Comparison of ENCODE assay signal across 19 mouse cellular contexts in genomic region chr7:137240481-137240880, GRCm38 (mm10).
DNase-seq lines count a peak whose midpoint lies in the region; ATAC-seq and TF ChIP-seq lines count a peak whose summit lies in the region.
"Had no signal": no experiment of that assay in that cellular context is flagged by ENCODE, and none has a peak within 500 bp of the region (broad histone marks: within the 10 kb centered on the region; RNA-seq: fewer than 3 reads in every experiment).

No protein-coding gene starts in this region.

- H3K9ac ChIP-seq in midbrain, embryonic 15.5 days: no peak overlapping the region
- no peak overlapping the region for H3K9ac ChIP-seq in midbrain, postnatal 0 days (replicated peaks; ENCODE audit: low read length, poor library complexity, severe bottlenecking)
- H3K9ac ChIP-seq in hindbrain, embryonic 16.5 days (ENCODE audit: low read depth, low read length): no peak overlapping the region
- H3K9ac ChIP-seq in forebrain, embryonic 12.5 days: no peak overlapping the region
- H3K9ac ChIP-seq: embryonic facial prominence, embryonic 15.5 days; forebrain, embryonic 15.5 days; intestine, embryonic 15.5 days had no signal

- H3K4me2 ChIP-seq in midbrain, embryonic 15.5 days: no peak overlapping the region
- no peak overlapping the region for H3K4me2 ChIP-seq in midbrain, postnatal 0 days (ENCODE audit: low read depth, low read length, poor library complexity, severe bottlenecking)
- H3K4me2 ChIP-seq in hindbrain, embryonic 16.5 days (ENCODE audit: low read length): no peak overlapping the region
- H3K4me2 ChIP-seq in forebrain, embryonic 12.5 days: no peak overlapping the region
- H3K4me2 ChIP-seq: embryonic facial prominence, embryonic 15.5 days; forebrain, embryonic 15.5 days; intestine, embryonic 15.5 days had no signal

- peak overlapping the region; percentile 14 for H3K27ac ChIP-seq in midbrain, embryonic 15.5 days
- no peak overlapping the region for H3K27ac ChIP-seq in midbrain, postnatal 0 days (ENCODE audit: low read depth, low read length)
- peak overlapping the region; percentile 45 for H3K27ac ChIP-seq in hindbrain, embryonic 16.5 days (ENCODE audit: low read depth, low read length)
- H3K27ac ChIP-seq in forebrain, embryonic 12.5 days: no peak overlapping the region
- H3K27ac ChIP-seq: forebrain, embryonic 15.5 days; heart, embryonic 10.5 days; intestine, embryonic 15.5 days; macrophage had no signal

- H3K4me3 ChIP-seq in midbrain, embryonic 15.5 days: no peak overlapping the region
- no peak overlapping the region for H3K4me3 ChIP-seq in midbrain, postnatal 0 days (ENCODE audit: low read depth, low read length)
- no peak overlapping the region for H3K4me3 ChIP-seq in hindbrain, embryonic 16.5 days (ENCODE audit: low read length)
- H3K4me3 ChIP-seq in forebrain, embryonic 12.5 days (replicated peaks): no peak overlapping the region
- H3K4me3 ChIP-seq: embryonic facial prominence, embryonic 15.5 days; forebrain, embryonic 15.5 days; heart, embryonic 10.5 days; intestine, embryonic 15.5 days had no signal

- no peak for TF ChIP-seq CTCF in midbrain, postnatal 0 days (IDR thresholded peaks at IDR 0.05)

- 86% methylated on average over 8 of the region's 8 CpGs for WGBS in midbrain, embryonic 15.5 days
- 91% methylated on average over 8 of the region's 8 CpGs for WGBS in midbrain, postnatal 0 days
- 84% methylated on average over 8 of the region's 8 CpGs for WGBS in hindbrain, embryonic 16.5 days
- 86% methylated on average over 8 of the region's 8 CpGs for WGBS in forebrain, embryonic 12.5 days

- no peaks in the 10 kb centered on the region for H3K9me3 ChIP-seq in midbrain, embryonic 15.5 days
- no peaks in the 10 kb centered on the region for H3K9me3 ChIP-seq in midbrain, postnatal 0 days (ENCODE audit: low read length)
- H3K9me3 ChIP-seq in hindbrain, embryonic 16.5 days (ENCODE audit: control insufficient read depth, low read length): no peaks in the 10 kb centered on the region
- H3K9me3 ChIP-seq in forebrain, embryonic 12.5 days: no peaks in the 10 kb centered on the region
- H3K9me3 ChIP-seq: embryonic facial prominence, embryonic 15.5 days; forebrain, embryonic 15.5 days; heart, embryonic 10.5 days; intestine, embryonic 15.5 days had no signal

- no peaks in the 10 kb centered on the region for H3K27me3 ChIP-seq in midbrain, embryonic 15.5 days (replicated peaks)
- no peaks in the 10 kb centered on the region for H3K27me3 ChIP-seq in midbrain, postnatal 0 days (ENCODE audit: insufficient read depth, low read length)
- no peaks in the 10 kb centered on the region for H3K27me3 ChIP-seq in hindbrain, embryonic 16.5 days (replicated peaks; ENCODE audit: control insufficient read depth, insufficient read depth, low read length)
- H3K27me3 ChIP-seq in forebrain, embryonic 12.5 days: peaks cover 86% of the 10 kb centered on the region

- H3K36me3 ChIP-seq in midbrain, embryonic 15.5 days (replicated peaks): no peaks in the 10 kb centered on the region
- no peaks in the 10 kb centered on the region for H3K36me3 ChIP-seq in midbrain, postnatal 0 days (ENCODE audit: insufficient read depth, low read length)
- H3K36me3 ChIP-seq in hindbrain, embryonic 16.5 days (ENCODE audit: control insufficient read depth, insufficient read depth, low read length): no peaks in the 10 kb centered on the region
- H3K36me3 ChIP-seq in forebrain, embryonic 12.5 days (replicated peaks): no peaks in the 10 kb centered on the region
- H3K36me3 ChIP-seq: embryonic facial prominence, embryonic 15.5 days; forebrain, embryonic 15.5 days; heart, embryonic 10.5 days; intestine, embryonic 15.5 days had no signal

- intact Hi-C loops in gastrocnemius, postnatal 14 days (cut with DNase I; ENCODE audit: low total_unique reads): no loop called here

- H3K4me1 ChIP-seq in midbrain, embryonic 15.5 days: peaks cover 81% of the 10 kb centered on the region
- H3K4me1 ChIP-seq in midbrain, postnatal 0 days (ENCODE audit: insufficient read depth, low read length): peaks cover 15% of the 10 kb centered on the region
- H3K4me1 ChIP-seq in hindbrain, embryonic 16.5 days (ENCODE audit: control insufficient read depth, insufficient read depth, low read depth, low read length): peaks cover 41% of the 10 kb centered on the region
- H3K4me1 ChIP-seq in forebrain, embryonic 12.5 days: peaks cover 80% of the 10 kb centered on the region
- H3K4me1 ChIP-seq: intestine, embryonic 15.5 days had no signal

- peak; percentile 60 for DNase-seq in gastrocnemius, adult 18-20 months (ENCODE audit: low spot score)
- DNase-seq in gastrocnemius, postnatal 14 days: no peak
- DNase-seq in midbrain, postnatal 0 days (ENCODE audit: low spot score): no peak
- peak; percentile 51 for DNase-seq in skeletal muscle tissue, adult 2 months (ENCODE audit: low read depth, low spot score)
- no peak for DNase-seq in layer of hippocampus, postnatal 25 days (ENCODE audit: extremely low spot score in 1 of 2, low spot score in 1 of 2)
- DNase-seq: cerebellum, adult 9-10 months; heart, postnatal 4 days; kidney, adult 8-10 months; kidney, postnatal 10 days; thymus, adult 18-20 months; thymus, postnatal 4 days had no signal

- no peak for ATAC-seq in midbrain, embryonic 15.5 days (replicated peaks)
- no peak for ATAC-seq in midbrain, postnatal 0 days (ENCODE audit: low FRiP score)
- no peak for ATAC-seq in hindbrain, embryonic 16.5 days
- no peak for ATAC-seq in forebrain, embryonic 12.5 days (ENCODE audit: low FRiP score)
- ATAC-seq: forebrain, embryonic 15.5 days; intestine, embryonic 15.5 days had no signal

Comparison
In these comparisons a context has a peak if more than half of its experiments do, and no peak if none do; other contexts are left out.
1. DNase-seq: peak in gastrocnemius, adult 18-20 months (single experiment) and skeletal muscle tissue, adult 2 months (single experiment); none in gastrocnemius, postnatal 14 days (single experiment), midbrain, postnatal 0 days (single experiment) and layer of hippocampus, postnatal 25 days (0 of 2).
2. H3K27ac ChIP-seq: peak in midbrain, embryonic 15.5 days (single experiment) and hindbrain, embryonic 16.5 days (single experiment); none in midbrain, postnatal 0 days (single experiment) and forebrain, embryonic 12.5 days (single experiment).